Comparison of ENCODE assay signal across 8 mouse cellular contexts in the genomic region with DNA sequence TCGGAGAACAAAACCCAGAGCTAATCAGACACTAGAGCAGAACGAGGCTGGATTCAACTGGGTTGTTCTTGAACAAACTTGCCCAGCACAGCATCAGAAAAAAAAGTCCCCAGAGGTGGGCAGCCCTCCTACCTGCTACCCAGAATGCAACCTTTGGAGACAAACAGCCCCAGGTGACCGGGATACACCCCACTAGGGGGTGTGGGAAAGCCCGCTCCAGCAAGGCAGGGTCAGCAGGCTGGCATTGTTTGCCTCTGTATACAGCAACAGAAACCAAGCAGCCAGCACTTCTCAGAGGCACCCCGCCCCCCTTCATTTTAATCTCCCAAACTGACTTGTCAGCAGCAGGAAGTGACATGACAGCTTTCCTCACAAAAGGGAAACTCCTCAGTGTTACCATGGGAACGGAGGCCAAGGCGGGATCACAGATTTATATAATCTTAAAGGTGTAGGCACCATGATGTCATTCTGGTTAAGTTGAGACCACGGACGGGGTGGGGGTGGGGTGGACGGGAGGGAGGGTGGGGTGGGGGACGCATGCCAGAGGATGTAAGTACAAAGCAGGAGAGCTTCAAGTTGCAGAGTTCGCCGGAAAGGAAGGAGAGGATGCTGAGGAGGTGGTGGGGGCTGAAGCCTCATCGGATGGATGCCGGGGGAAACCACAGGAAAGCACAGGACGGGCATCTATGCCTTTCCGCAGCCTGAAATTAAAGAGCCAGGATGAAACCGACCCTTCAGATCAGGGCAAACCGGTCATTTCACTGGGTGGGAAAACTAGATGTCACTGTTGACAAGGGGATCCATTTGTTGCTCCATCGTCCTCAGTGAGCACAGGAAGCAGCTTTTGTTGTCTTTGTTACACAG. TPM values are rescaled to one million over a fixed set of nuclear protein-coding genes. Genes with fewer than 3 reads are reported as not detected.
A peak's percentile ranks its signal among the peaks of the same experiment; 100 is the strongest.
DNase-seq lines count a peak whose midpoint lies in the region; ATAC-seq lines count a peak whose summit lies in the region.

No protein-coding gene starts in this region.

- H3K27ac ChIP-seq in embryonic facial prominence, embryonic 15.5 days (replicated peaks), result peak overlapping the region; percentile 92
- peak overlapping the region; percentile 43; the same call in 1 of the 2 replicates for H3K27ac ChIP-seq in liver, embryonic 15.5 days (replicated peaks)
- H3K27ac ChIP-seq in neural tube, embryonic 11.5 days (ENCODE audit: low read depth, low read length), result peak overlapping the region; percentile 34

- H3K4me1 ChIP-seq in embryonic facial prominence, embryonic 15.5 days, result peaks cover 54% of the 10 kb centered on the region
- peaks cover 53% of the 10 kb centered on the region for H3K4me1 ChIP-seq in liver, embryonic 15.5 days (replicated peaks)
- H3K4me1 ChIP-seq in neural tube, embryonic 11.5 days (ENCODE audit: control insufficient read depth, insufficient read depth, low read length), result peaks cover 29% of the 10 kb centered on the region

- peak; percentile 58 for ATAC-seq in embryonic facial prominence, embryonic 15.5 days (ENCODE audit: insufficient number of reproducible peaks, low FRiP score, low TSS enrichment, low read depth)
- no peak for ATAC-seq in liver, embryonic 15.5 days (ENCODE audit: insufficient read depth)
- peak; percentile 68 for ATAC-seq in neural tube, embryonic 11.5 days (ENCODE audit: insufficient read depth, low FRiP score, low TSS enrichment)

- H3K36me3 ChIP-seq in embryonic facial prominence, embryonic 15.5 days, result peaks cover 6% of the 10 kb centered on the region; the same call in 1 of the 2 replicates
- H3K36me3 ChIP-seq in liver, embryonic 15.5 days (replicated peaks), result peaks cover 34% of the 10 kb centered on the region
- peaks cover 3% of the 10 kb centered on the region for H3K36me3 ChIP-seq in neural tube, embryonic 11.5 days (ENCODE audit: control insufficient read depth, insufficient read depth, low read length)

- H3K9ac ChIP-seq in embryonic facial prominence, embryonic 15.5 days, result no peak overlapping the region; the same call in none of the 2 replicates
- H3K9ac ChIP-seq in liver, embryonic 15.5 days, result no peak overlapping the region
- H3K9ac ChIP-seq in neural tube, embryonic 11.5 days (ENCODE audit: low read length), result peak overlapping the region; percentile 39

- 3% methylated on average over 20 of the region's 20 CpGs for WGBS in embryonic facial prominence, embryonic 15.5 days
- WGBS in liver, embryonic 15.5 days (ENCODE audit: insufficient replicate concordance), result 5% methylated on average over 20 of the region's 20 CpGs
- WGBS in neural tube, embryonic 11.5 days, result 6% methylated on average over 20 of the region's 20 CpGs

- no peaks in the 10 kb centered on the region for H3K9me3 ChIP-seq in embryonic facial prominence, embryonic 15.5 days (replicated peaks)
- H3K9me3 ChIP-seq in liver, embryonic 15.5 days (replicated peaks), result no peaks in the 10 kb centered on the region
- H3K9me3 ChIP-seq in neural tube, embryonic 11.5 days (ENCODE audit: control insufficient read depth, low read length), result no peaks in the 10 kb centered on the region

- H3K4me3 ChIP-seq in embryonic facial prominence, embryonic 15.5 days (replicated peaks), result peak overlapping the region; percentile 25
- H3K4me3 ChIP-seq in liver, embryonic 15.5 days (replicated peaks), result no peak overlapping the region
- H3K4me3 ChIP-seq in neural tube, embryonic 11.5 days (ENCODE audit: low read depth, low read length), result peak overlapping the region; percentile 16

- H3K27me3 ChIP-seq in embryonic facial prominence, embryonic 15.5 days, result no peaks in the 10 kb centered on the region
- H3K27me3 ChIP-seq in liver, embryonic 15.5 days, result no peaks in the 10 kb centered on the region
- H3K27me3 ChIP-seq in neural tube, embryonic 11.5 days (ENCODE audit: control insufficient read depth, insufficient read depth, low read length), result no peaks in the 10 kb centered on the region

- intact Hi-C loops in heart, postnatal 10 days (cut with DNase I), result no loop called here

- H3K4me2 ChIP-seq in embryonic facial prominence, embryonic 15.5 days (replicated peaks), result peak overlapping the region; percentile 49
- peak overlapping the region; percentile 46 for H3K4me2 ChIP-seq in liver, embryonic 15.5 days
- H3K4me2 ChIP-seq in neural tube, embryonic 11.5 days (ENCODE audit: low read depth), result peak overlapping the region; percentile 33

- DNase-seq in CD8-positive naive resting alpha-beta T cell, adult 2 months (ENCODE audit: low read depth in 2 of 2, low spot score in 2 of 2), result peak; percentile 79 to 82
- DNase-seq in adrenal gland, postnatal 4 days (ENCODE audit: low spot score in 2 of 2), result peak; percentile 26 to 63
- DNase-seq in heart, postnatal 10 days, result peak; percentile 91 to 92
- peak; percentile 83 to 90 for DNase-seq in kidney, postnatal 4 days
- peak; percentile 75 for DNase-seq in neural tube, embryonic 11.5 days (ENCODE audit: low spot score)
- peak; percentile 52 to 76 for DNase-seq in thymus, adult 18-20 months

RNA-seq across cellular contexts. Expression of gene Ergic1, which starts 58.2 kb away (rescaled TPM):
- total RNA-seq in adrenal gland, postnatal 4 days (2021), result 100 to 1,000 TPM; 158 to 164 TPM
- 114 and 118 TPM in 2 replicates for polyA plus RNA-seq in embryonic facial prominence, embryonic 15.5 days (2015; fragmentation: Nextera tagmentation; extraction: Ambion mirVana)
- total RNA-seq in heart, postnatal 10 days (2021), result 10 to 100 TPM; 84.4 to 87.8 TPM
- polyA plus RNA-seq in liver, embryonic 15.5 days (2015; fragmentation: Nextera tagmentation; extraction: Ambion mirVana), result 33.8 and 35.7 TPM in 2 replicates
- polyA plus RNA-seq in neural tube, embryonic 11.5 days (2014; fragmentation: Nextera tagmentation; extraction: Ambion mirVana), result 121 and 126 TPM in 2 replicates

RNA-seq across cellular contexts. Expression of gene Dusp1, which starts 58.9 kb away (rescaled TPM):
- total RNA-seq in adrenal gland, postnatal 4 days (2021), result 10 to 100 TPM; 43.8 to 46.4 TPM
- 28.4 and 33.3 TPM in 2 replicates for polyA plus RNA-seq in embryonic facial prominence, embryonic 15.5 days (2015; fragmentation: Nextera tagmentation; extraction: Ambion mirVana)
- 100 to 1,000 TPM in 1 of 2 experiments, 10 to 100 TPM in 1; 60.1 to 100 TPM for total RNA-seq in heart, postnatal 10 days (2021)
- 29.6 and 31.2 TPM in 2 replicates for polyA plus RNA-seq in liver, embryonic 15.5 days (2015; fragmentation: Nextera tagmentation; extraction: Ambion mirVana)
- 32.9 and 34.0 TPM in 2 replicates for polyA plus RNA-seq in neural tube, embryonic 11.5 days (2014; fragmentation: Nextera tagmentation; extraction: Ambion mirVana)

Comparison
In these comparisons a context has a peak if more than half of its experiments do, and no peak if none do; other contexts are left out.
1. H3K27ac ChIP-seq: peak in every context shown above with its lines; median percentile 92 in embryonic facial prominence, embryonic 15.5 days; 43 in liver, embryonic 15.5 days; 34 in neural tube, embryonic 11.5 days.